Mouse (Mus musculus): ENCODE measurements around the gene Cryzl1.

- TF ChIP-seq POLR2A (IDR thresholded peaks at IDR 0.05; ENCODE audit: control insufficient read depth, extremely low read depth, insufficient read depth, low read length, poor library complexity): no peak
- TF ChIP-seq CTCF (IDR thresholded peaks at IDR 0.05; ENCODE audit: borderline replicate concordance, control insufficient read depth, extremely low read depth, insufficient read depth, low read length, poor library complexity): peak; percentile 73; the same call in 1 of the 2 replicates
Observed at GRCm38 (mm10) chr16:91694455-91695084, 34.2 kb downstream of the Cryzl1 start.

Measured in thymus, adult 2 months (tissue).